Mouse (Mus musculus): Measurements from ENCODE around the gene Slc2a4. TPM values are rescaled to one million over a fixed set of nuclear protein-coding genes. Genes with fewer than 3 reads are reported as not detected.
A peak's percentile ranks its signal among the peaks of the same experiment; 100 is the strongest.

The Slc2a4 gene
- polyA plus RNA-seq, 1 experiment from 2014 or later = 9.6 TPM

DNA sequence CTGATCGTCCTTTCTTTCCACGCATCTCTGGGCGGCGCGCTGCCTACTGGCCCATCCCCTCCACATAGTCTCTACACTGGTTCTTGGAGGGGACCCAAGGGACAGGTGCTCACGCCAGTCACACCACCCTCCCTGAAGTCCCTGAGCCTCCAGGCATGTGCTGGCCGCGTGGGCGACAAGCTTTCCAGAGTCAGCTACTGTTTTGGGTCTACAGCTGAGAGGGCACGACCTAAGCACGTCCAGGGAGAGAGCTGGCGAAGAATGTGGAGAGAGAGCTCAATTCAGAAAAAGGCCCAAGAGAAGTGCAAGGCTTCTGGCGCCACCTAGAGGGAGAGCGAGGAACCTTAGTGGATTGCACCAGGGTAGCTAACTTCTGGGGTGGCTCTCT is 769 bp upstream of the Slc2a4 start:
- peak overlapping the region; percentile 35; the same call in 1 of the 2 replicates for H3K9ac ChIP-seq
- H3K4me3 ChIP-seq = peak overlapping the region; percentile 43
- peak overlapping the region; percentile 57 for H3K4me2 ChIP-seq (replicated peaks)
- peaks cover 6% of the 10 kb centered on the region; the same call in 1 of the 2 replicates for H3K27me3 ChIP-seq
- no peaks in the 10 kb centered on the region for H3K9me3 ChIP-seq (replicated peaks)
- under 1% methylated on average over 14 of the region's 14 CpGs for WGBS
- peak overlapping the region; percentile 72 for H3K27ac ChIP-seq
- no peaks in the 10 kb centered on the region for H3K36me3 ChIP-seq
- peak; percentile 53 for ATAC-seq (ENCODE audit: low FRiP score)
- H3K4me1 ChIP-seq = peaks cover 13% of the 10 kb centered on the region

DNA sequence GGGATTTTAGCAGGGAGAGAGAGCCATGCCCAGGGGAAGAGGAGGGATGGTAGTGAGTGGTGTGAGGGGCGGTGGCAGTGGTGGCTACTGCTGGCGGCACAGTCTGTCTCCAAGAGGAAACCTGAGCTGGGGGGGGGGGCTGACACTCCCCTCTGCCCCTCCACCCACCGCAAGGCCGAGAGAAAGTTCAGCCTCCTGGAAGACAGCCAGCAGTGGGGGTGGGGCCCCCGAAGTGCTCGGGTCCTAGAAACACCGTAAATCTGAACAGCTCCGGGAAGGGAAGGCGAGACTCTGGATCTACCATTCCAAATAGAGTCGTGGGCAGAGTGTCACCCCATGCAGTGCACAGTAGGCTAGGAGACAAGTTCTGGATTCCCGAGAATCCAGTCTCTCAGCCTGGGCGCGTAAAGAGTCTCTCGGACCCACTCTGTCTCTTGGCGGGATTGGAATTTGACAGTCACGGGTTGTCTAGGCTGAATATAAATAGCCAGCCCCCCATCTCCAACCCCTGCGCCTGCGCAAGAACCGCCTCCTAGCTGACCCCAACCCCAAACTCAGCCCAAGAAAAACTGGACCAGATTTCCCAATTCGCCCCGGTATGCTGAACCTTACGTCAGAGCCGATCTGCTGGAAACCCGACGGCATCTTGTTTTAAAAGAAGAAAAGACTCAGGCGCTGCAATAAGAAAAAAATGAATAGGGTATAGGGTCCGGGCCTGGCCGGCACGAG is 487 bp downstream of the Slc2a4 start:
- Histone ChIP-seq H3K4me3 (peak overlapping the region; percentile 43), H3K4me2 (replicated peaks) (peak overlapping the region; percentile 57), H3K9ac (peak overlapping the region; percentile 46), H3K9me3 (replicated peaks) (no peaks in the 10 kb centered on the region), H3K4me1 (peaks cover 13% of the 10 kb centered on the region), H3K36me3 (no peaks in the 10 kb centered on the region), H3K27me3 (peaks cover 5% of the 10 kb centered on the region; the same call in 1 of the 2 replicates), H3K27ac (peak overlapping the region; percentile 72)
- peak; percentile 38 for ATAC-seq (ENCODE audit: low FRiP score)
- WGBS = 4% methylated on average over 29 of the region's 29 CpGs

DNA sequence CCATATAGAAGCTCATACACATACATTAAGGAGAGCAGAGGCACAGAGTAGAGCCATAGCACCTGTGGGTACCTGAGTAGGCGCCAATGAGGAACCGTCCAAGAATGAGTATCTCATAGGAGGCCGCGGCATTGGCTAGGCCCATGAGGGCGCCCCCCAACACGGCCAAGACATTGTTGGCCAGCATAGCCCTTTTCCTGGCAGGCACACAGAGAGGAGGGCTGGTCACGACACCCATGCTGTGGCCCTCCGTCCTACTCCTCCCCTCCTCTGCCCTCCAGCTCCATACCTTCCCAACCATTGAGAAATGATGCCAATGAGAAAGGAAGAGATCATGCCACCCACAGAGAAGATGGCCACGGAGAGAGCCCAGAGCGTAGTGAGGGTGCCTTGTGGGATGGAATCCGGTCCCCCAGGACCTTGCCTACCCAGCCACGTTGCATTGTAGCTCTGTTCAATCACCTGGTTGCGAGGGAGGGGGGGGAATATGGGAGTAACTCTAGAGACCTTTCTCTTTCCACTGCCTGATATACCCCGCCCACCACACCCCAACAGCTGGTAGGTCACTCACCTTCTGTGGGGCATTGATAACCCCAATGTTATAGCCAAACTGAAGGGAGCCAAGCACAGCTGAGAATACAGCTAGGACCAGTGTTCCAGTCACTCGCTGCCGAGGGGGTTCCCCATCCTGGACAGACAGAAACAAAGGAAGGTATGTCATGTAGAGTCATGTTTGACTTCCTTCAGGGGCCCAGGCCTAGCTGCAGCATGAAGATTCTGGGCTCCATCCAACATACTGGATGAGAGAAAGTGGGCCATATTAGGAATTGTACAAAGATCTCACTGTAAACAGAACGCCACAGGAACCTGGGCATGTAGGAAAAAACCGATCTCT is 1.7 kb downstream of the Slc2a4 start:
- no peaks in the 10 kb centered on the region for H3K9me3 ChIP-seq (replicated peaks)
- peak overlapping the region; percentile 43; the same call in 1 of the 2 replicates for H3K4me3 ChIP-seq
- no peak overlapping the region for H3K27ac ChIP-seq
- H3K27me3 ChIP-seq = no peaks in the 10 kb centered on the region
- no peak overlapping the region for H3K9ac ChIP-seq
- peak overlapping the region; percentile 57; the same call in 1 of the 2 replicates for H3K4me2 ChIP-seq (replicated peaks)
- 91% methylated on average over 18 of the region's 18 CpGs for WGBS
- no peaks in the 10 kb centered on the region for H3K36me3 ChIP-seq
- peaks cover 13% of the 10 kb centered on the region for H3K4me1 ChIP-seq
- no peak for ATAC-seq (ENCODE audit: low FRiP score)

DNA sequence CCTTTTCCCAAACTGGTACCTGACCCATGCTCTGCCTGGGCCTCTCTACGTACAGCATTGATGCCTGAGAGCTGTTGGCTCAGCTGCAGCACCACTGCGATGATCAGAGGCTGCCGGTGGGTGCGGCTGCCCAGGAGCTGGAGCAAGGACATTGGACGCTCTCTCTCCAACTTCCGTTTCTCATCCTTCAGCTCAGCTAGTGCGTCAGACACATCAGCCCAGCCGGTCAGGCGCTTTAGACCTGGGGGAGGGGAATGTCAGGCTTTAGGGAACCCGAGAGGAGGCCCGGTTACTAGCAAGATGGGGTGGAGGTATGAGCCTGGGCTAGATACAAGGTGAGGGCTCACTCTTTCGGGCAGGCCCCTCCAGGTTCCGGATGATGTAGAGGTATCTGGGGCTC is 2.8 kb downstream of the Slc2a4 start:
- no peak overlapping the region for H3K4me3 ChIP-seq

DNA sequence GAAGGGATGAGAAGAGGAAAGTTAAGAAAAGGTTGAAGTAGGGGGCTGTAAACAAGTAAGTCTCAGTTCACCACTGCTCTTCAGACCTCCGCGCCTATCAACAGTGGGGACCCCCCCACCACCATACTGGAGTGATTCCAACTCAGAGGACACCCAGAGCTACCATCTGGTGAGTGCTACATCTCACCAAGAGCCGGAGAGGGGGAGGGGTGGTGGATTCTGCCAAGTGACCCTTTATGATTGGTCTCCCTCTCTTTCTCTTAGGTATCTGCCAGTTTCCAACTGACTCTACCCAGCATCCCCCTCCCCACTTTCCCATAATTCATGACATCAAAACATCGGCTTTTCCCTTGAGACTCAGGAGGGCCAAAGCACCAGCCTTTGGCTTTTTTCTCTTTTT is 7.0 kb downstream of the Slc2a4 start:
- Histone ChIP-seq H3K27me3 (peaks cover 42% of the 10 kb centered on the region), H3K4me1 (peaks cover 13% of the 10 kb centered on the region), H3K9ac (no peak overlapping the region), H3K36me3 (no peaks in the 10 kb centered on the region), H3K4me3 (no peak overlapping the region), H3K9me3 (replicated peaks) (no peaks in the 10 kb centered on the region), H3K27ac (no peak overlapping the region), H3K4me2 (replicated peaks) (no peak overlapping the region)
- no peak for ATAC-seq (ENCODE audit: low FRiP score)
- 84% methylated on average over 4 of the region's 4 CpGs for WGBS

More for the DNA sequence above, 2.8 kb downstream of the Slc2a4 start:
- 77% methylated on average over 13 of the region's 13 CpGs for WGBS
- Histone ChIP-seq H3K9ac (no peak overlapping the region), H3K9me3 (replicated peaks) (no peaks in the 10 kb centered on the region), H3K27ac (no peak overlapping the region), H3K4me2 (replicated peaks) (no peak overlapping the region), H3K27me3 (no peaks in the 10 kb centered on the region), H3K4me1 (peaks cover 16% of the 10 kb centered on the region), H3K36me3 (no peaks in the 10 kb centered on the region)
- ATAC-seq (ENCODE audit: low FRiP score) = no peak

DNA sequence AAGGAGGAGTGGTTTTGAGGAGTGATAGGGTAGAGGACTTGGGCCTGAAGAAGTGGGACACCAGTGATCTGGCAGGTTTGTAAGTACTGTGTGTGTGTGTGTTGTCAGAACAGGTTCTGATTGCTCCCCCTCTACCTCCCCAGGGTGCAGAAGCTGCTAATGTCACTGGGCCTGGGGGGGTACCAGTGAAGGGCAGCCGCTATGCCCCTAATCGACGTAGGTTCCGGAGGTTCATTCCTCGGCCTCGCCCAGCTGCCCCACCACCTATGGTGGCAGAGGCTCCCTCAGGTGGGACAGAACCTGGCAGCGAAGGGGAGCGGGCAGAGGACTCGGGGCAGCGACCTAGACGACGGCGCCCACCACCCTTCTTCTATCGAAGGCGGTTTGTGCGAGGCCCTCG is 8.3 kb downstream of the Slc2a4 start:
- H3K36me3 ChIP-seq = no peaks in the 10 kb centered on the region
- no peak for ATAC-seq (ENCODE audit: low FRiP score)
- H3K4me1 ChIP-seq = peaks cover 16% of the 10 kb centered on the region
- no peaks in the 10 kb centered on the region for H3K9me3 ChIP-seq (replicated peaks)
- H3K9ac ChIP-seq = no peak overlapping the region
- H3K27ac ChIP-seq = no peak overlapping the region
- no peak overlapping the region for H3K4me3 ChIP-seq
- H3K27me3 ChIP-seq = peaks cover 53% of the 10 kb centered on the region
- WGBS = 96% methylated on average over 17 of the region's 17 CpGs
- H3K4me2 ChIP-seq (replicated peaks) = no peak overlapping the region

DNA sequence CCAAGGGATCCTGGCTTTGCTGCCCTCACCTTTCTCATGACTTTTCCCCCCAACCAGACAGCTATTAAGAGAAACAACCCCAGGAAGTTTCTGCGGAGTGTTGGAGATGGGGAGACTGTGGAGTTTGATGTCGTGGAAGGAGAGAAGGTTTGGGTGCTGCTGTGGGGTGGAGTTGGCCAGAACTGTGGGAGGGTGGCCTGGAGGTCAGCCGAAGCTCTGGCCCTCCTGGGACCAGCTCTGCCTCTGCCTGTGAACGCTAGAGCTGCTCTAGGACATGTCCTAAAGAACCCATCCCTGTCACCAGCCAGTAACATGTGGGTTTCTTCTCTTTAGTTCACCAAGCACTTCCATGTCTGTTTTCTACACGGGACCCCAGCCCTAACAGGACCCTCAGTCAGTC is 8.8 kb downstream of the Slc2a4 start:
- 64% methylated on average over 5 of the region's 5 CpGs for WGBS
- peaks cover 16% of the 10 kb centered on the region for H3K4me1 ChIP-seq
- H3K27ac ChIP-seq = no peak overlapping the region
- H3K9me3 ChIP-seq (replicated peaks) = no peaks in the 10 kb centered on the region
- H3K4me2 ChIP-seq (replicated peaks) = no peak overlapping the region
- H3K27me3 ChIP-seq = peaks cover 56% of the 10 kb centered on the region
- H3K4me3 ChIP-seq = no peak overlapping the region
- no peak overlapping the region for H3K9ac ChIP-seq
- no peak for ATAC-seq (ENCODE audit: low FRiP score)
- H3K36me3 ChIP-seq = no peaks in the 10 kb centered on the region

DNA sequence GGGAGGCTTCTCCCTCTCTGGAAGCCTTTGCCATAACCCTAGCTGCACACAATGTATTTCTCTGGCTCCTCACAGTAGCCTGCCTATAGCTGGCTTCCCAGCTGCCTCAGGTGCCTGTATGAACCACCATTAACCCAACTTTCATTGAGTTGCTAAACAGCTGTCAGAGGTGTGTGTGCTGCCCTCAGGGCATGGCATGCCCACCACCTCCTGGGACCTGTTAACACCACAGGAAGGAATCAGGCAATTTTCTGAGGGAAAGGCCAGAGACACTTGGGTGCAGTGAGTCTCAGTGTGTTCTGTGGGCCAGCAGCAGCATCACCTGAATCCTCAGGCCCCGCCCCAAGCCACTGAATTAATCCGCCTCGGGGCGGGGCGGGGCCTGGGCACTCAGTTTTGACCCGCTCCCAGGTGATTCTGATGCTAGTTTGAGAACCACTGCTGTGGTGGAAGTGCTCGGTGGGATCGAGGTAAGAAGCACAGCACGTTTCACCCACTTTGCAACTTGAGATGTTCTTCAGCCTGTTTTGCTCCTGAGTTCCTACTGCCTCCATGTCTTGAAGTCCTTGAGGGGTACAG is 9.5 kb downstream of the Slc2a4 start:
- WGBS = 35% methylated on average over 9 of the region's 9 CpGs
- Histone ChIP-seq H3K4me3 (no peak overlapping the region), H3K4me1 (peaks cover 16% of the 10 kb centered on the region), H3K4me2 (replicated peaks) (no peak overlapping the region), H3K9me3 (replicated peaks) (no peaks in the 10 kb centered on the region), H3K36me3 (no peaks in the 10 kb centered on the region), H3K9ac (no peak overlapping the region), H3K27me3 (peaks cover 56% of the 10 kb centered on the region), H3K27ac (no peak overlapping the region)
- no peak for ATAC-seq (ENCODE audit: low FRiP score)

DNA sequence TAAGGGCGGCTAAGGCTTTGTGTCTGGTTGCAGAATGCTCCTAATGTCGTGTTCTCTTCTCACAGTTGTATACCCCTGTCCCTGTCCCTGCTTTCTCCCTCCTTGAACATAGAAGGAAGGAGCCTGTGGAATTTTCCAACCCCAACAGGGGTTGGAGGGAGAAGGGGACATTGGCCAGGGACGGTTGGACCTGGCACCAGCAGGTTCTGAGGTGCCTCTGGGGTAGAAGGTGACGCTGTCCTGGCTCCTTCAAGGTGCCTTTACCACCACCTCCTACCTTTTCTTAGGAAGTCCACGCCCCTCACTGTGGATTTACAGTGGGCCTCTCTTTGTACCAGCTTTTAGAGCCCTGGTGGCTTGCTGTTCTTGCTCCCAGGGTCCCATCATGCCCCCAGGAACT is 10.2 kb downstream of the Slc2a4 start:
- Histone ChIP-seq H3K4me3 (no peak overlapping the region), H3K9me3 (replicated peaks) (no peaks in the 10 kb centered on the region), H3K36me3 (no peaks in the 10 kb centered on the region), H3K27ac (no peak overlapping the region), H3K27me3 (peaks cover 56% of the 10 kb centered on the region), H3K4me2 (replicated peaks) (no peak overlapping the region), H3K4me1 (peaks cover 16% of the 10 kb centered on the region), H3K9ac (peak overlapping the region; percentile 13; the same call in 1 of the 2 replicates)
- ATAC-seq (ENCODE audit: low FRiP score) = no peak
- WGBS = 68% methylated on average over 5 of the region's 5 CpGs

DNA sequence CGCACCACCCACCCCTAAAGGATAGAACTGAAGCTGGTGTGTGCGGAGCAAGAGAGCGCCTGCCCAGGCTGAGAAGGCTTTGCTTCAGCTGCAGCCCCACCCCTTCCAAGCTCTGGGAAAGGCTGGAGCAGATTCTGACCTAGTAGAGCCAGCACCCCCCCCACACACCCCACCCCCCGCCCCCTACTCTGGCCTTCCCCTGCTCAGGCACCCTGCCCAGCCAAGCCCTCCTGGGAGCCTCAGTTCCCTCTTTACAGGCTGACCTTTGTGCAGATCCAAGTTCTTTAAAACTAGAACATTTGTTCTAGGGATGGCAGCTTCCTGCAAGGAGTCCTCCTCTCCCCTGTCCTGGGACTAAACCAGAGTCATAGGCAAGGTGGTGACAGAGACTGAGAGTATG is 10.6 kb downstream of the Slc2a4 start:
- ATAC-seq (ENCODE audit: low FRiP score) = no peak
- H3K4me3 ChIP-seq = no peak overlapping the region

DNA sequence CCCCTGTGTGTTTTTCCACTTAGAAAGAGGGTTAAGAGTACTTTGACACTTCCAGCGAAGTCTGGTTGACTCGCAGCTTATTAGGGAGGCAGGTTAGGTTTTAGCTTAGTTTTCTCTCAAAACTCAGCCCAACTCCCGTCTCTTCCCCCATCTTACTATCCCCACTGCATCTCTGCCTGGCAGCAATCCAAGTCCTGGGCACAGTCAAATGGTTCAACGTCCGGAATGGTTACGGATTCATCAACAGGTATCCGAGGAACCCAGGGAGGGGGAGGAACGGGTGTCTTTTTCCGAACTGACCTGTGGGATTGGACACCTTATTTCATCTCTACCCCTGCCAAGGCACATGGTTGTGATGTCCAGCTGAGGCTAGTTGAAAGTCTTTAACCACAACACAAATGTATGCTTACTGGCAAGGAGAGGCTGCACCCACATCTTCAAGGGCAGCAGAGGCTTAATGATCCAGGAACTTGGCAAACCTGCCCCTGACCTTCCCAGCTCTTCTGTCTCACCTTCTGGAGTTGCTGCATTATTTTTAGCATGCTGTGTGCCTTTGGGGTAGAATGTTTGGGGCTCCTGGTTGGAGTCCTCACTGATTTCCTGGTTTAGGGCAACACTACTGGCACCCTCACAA is 11.2 kb downstream of the Slc2a4 start:
- H3K4me2 ChIP-seq (replicated peaks) = peak overlapping the region; percentile 100
- H3K27ac ChIP-seq = no peak overlapping the region
- WGBS = 43% methylated on average over 9 of the region's 9 CpGs
- peaks cover 56% of the 10 kb centered on the region for H3K27me3 ChIP-seq
- ATAC-seq (ENCODE audit: low FRiP score) = no peak
- H3K4me1 ChIP-seq = peaks cover 16% of the 10 kb centered on the region
- peak overlapping the region; percentile 63 for H3K4me3 ChIP-seq
- no peaks in the 10 kb centered on the region for H3K9me3 ChIP-seq (replicated peaks)
- H3K36me3 ChIP-seq = no peaks in the 10 kb centered on the region
- no peak overlapping the region for H3K9ac ChIP-seq

More for the DNA sequence above, 10.6 kb downstream of the Slc2a4 start:
- Histone ChIP-seq H3K27me3 (peaks cover 56% of the 10 kb centered on the region), H3K9ac (no peak overlapping the region), H3K9me3 (replicated peaks) (no peaks in the 10 kb centered on the region), H3K4me1 (peaks cover 16% of the 10 kb centered on the region), H3K36me3 (no peaks in the 10 kb centered on the region), H3K4me2 (replicated peaks) (no peak overlapping the region), H3K27ac (no peak overlapping the region)
- WGBS = 44% methylated on average over 4 of the region's 4 CpGs

DNA sequence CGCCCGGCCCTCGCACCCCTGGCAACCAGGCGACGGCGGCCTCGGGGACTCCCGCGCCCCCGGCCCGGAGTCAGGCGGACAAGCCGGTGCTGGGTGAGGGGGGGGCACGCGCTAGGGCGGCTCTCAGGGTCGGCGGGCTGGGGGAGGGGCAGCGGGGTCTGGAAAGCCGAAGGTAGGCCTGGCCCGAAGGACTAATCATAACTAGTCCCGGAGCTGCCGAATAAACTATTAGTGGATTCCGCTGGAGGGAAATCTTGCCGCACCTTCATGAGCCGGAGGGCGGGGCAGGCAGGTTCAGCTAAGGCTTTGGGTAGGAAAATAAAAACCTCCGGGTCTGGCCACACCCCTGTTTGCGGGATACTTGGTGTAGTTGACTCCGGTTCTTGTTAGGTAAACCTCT is 11.8 kb downstream of the Slc2a4 start:
- Histone ChIP-seq H3K4me1 (peaks cover 16% of the 10 kb centered on the region), H3K9ac (peak overlapping the region; percentile 81), H3K4me3 (peak overlapping the region; percentile 63), H3K27me3 (peaks cover 56% of the 10 kb centered on the region), H3K9me3 (replicated peaks) (no peaks in the 10 kb centered on the region), H3K27ac (no peak overlapping the region), H3K36me3 (no peaks in the 10 kb centered on the region), H3K4me2 (replicated peaks) (peak overlapping the region; percentile 100)
- 2% methylated on average over 30 of the region's 30 CpGs for WGBS
- ATAC-seq (ENCODE audit: low FRiP score) = no peak
